Comparison of ENCODE assay signal across 14 mouse cellular contexts in genomic region chr6:94999002-94999401, GRCm38 (mm10).
A peak's percentile ranks its signal among the peaks of the same experiment; 100 is the strongest.
DNase-seq lines count a peak whose midpoint lies in the region; ATAC-seq lines count a peak whose summit lies in the region.
"Had no signal": no experiment of that assay in that cellular context is flagged by ENCODE, and none has a peak within 500 bp of the region (broad histone marks: within the 10 kb centered on the region; RNA-seq: fewer than 3 reads in every experiment).

No protein-coding gene starts in this region.

- 30% methylated on average over 6 of the region's 6 CpGs for WGBS in kidney, embryonic 16.5 days
- WGBS in intestine, embryonic 16.5 days, result 52% methylated on average over 6 of the region's 6 CpGs

- peak; percentile 79 for DNase-seq in kidney, adult 11 months
- peak; percentile 81 for DNase-seq in adipocyte (ENCODE audit: low spot score)
- DNase-seq in kidney, adult 8-10 months, result peak; percentile 68 to 72
- peak; percentile 9 for DNase-seq in lung, postnatal 14 days
- DNase-seq in spleen, adult 18-20 months, result no peak
- DNase-seq in ovary, adult 18-20 months (ENCODE audit: low spot score), result no peak
- DNase-seq: cerebellum, adult 8-10 months; gastrocnemius, postnatal 10 days had no signal

- H3K27me3 ChIP-seq in kidney, embryonic 16.5 days (ENCODE audit: insufficient read depth, low read length), result no peaks in the 10 kb centered on the region
- no peaks in the 10 kb centered on the region for H3K27me3 ChIP-seq in intestine, embryonic 16.5 days (replicated peaks; ENCODE audit: control insufficient read depth, insufficient read depth, low read length)
- H3K27me3 ChIP-seq: heart, embryonic 15.5 days; stomach, embryonic 15.5 days had no signal

- ATAC-seq in kidney, embryonic 16.5 days (ENCODE audit: low FRiP score, low TSS enrichment), result no peak
- no peak for ATAC-seq in intestine, embryonic 16.5 days
- ATAC-seq: inflammation-experienced regulatory T-cells, adult 6 months had no signal

- H3K4me2 ChIP-seq in kidney, embryonic 16.5 days (replicated peaks; ENCODE audit: low read depth, low read length), result no peak overlapping the region
- H3K4me2 ChIP-seq in intestine, embryonic 16.5 days (ENCODE audit: low read depth, low read length), result no peak overlapping the region
- H3K4me2 ChIP-seq: heart, embryonic 15.5 days; stomach, embryonic 15.5 days had no signal

- no peak overlapping the region for H3K27ac ChIP-seq in kidney, embryonic 16.5 days (ENCODE audit: low read length)
- H3K27ac ChIP-seq in intestine, embryonic 16.5 days (ENCODE audit: low read length), result no peak overlapping the region
- H3K27ac ChIP-seq: heart, embryonic 15.5 days; macrophage; stomach, embryonic 15.5 days had no signal

- no peaks in the 10 kb centered on the region for H3K36me3 ChIP-seq in kidney, embryonic 16.5 days (ENCODE audit: insufficient read depth, low read length)
- H3K36me3 ChIP-seq in intestine, embryonic 16.5 days (ENCODE audit: control insufficient read depth, insufficient read depth, low read length), result no peaks in the 10 kb centered on the region
- H3K36me3 ChIP-seq: heart, embryonic 15.5 days; stomach, embryonic 15.5 days had no signal

- no peaks in the 10 kb centered on the region for H3K4me1 ChIP-seq in kidney, embryonic 16.5 days (ENCODE audit: insufficient read depth, low read length)
- H3K4me1 ChIP-seq in intestine, embryonic 16.5 days (ENCODE audit: control insufficient read depth, insufficient read depth, low read length), result no peaks in the 10 kb centered on the region
- H3K4me1 ChIP-seq: heart, embryonic 15.5 days; stomach, embryonic 15.5 days had no signal

- H3K9ac ChIP-seq in kidney, embryonic 16.5 days (replicated peaks; ENCODE audit: low read length), result no peak overlapping the region
- no peak overlapping the region for H3K9ac ChIP-seq in intestine, embryonic 16.5 days (ENCODE audit: low read depth, low read length)
- H3K9ac ChIP-seq: heart, embryonic 15.5 days; stomach, embryonic 15.5 days had no signal

- H3K9me3 ChIP-seq in kidney, embryonic 16.5 days (ENCODE audit: low read length), result no peaks in the 10 kb centered on the region
- no peaks in the 10 kb centered on the region for H3K9me3 ChIP-seq in intestine, embryonic 16.5 days (ENCODE audit: control insufficient read depth, low read length)
- H3K9me3 ChIP-seq: heart, embryonic 15.5 days; stomach, embryonic 15.5 days had no signal

- no peak overlapping the region for H3K4me3 ChIP-seq in kidney, embryonic 16.5 days (ENCODE audit: low read length)
- H3K4me3 ChIP-seq in intestine, embryonic 16.5 days (ENCODE audit: low read length), result no peak overlapping the region
- H3K4me3 ChIP-seq: heart, embryonic 15.5 days; stomach, embryonic 15.5 days had no signal

Comparison
In these comparisons a context has a peak if more than half of its experiments do, and no peak if none do; other contexts are left out.
1. DNase-seq: peak in kidney, adult 11 months (single experiment), adipocyte (single experiment), kidney, adult 8-10 months (2 of 2) and lung, postnatal 14 days (single experiment); none in spleen, adult 18-20 months (0 of 2) and ovary, adult 18-20 months (single experiment).